Mouse (Mus musculus): ENCODE measurements around the gene Anapc11. TPM values are rescaled to one million over a fixed set of nuclear protein-coding genes. Genes with fewer than 3 reads are reported as not detected.

Gene Anapc11
- polyA plus RNA-seq, 1 experiment from 2014 or later = 212 TPM

- H3K27ac ChIP-seq (ENCODE audit: low read depth, low read length) = no peak overlapping the region
- no peak overlapping the region for H3K9ac ChIP-seq (ENCODE audit: low read depth, low read length)
- no peaks in the 10 kb centered on the region for H3K27me3 ChIP-seq (ENCODE audit: control insufficient read depth, insufficient read depth, low read length)
- H3K4me1 ChIP-seq (ENCODE audit: control insufficient read depth, insufficient read depth, low read length) = peaks cover 41% of the 10 kb centered on the region
- H3K4me3 ChIP-seq (ENCODE audit: low read length) = no peak overlapping the region
- no peak for ATAC-seq (ENCODE audit: low FRiP score, low TSS enrichment)
- no peak overlapping the region for H3K4me2 ChIP-seq (replicated peaks; ENCODE audit: low read depth, low read length)
- 84% methylated on average over 22 of the region's 22 CpGs for whole genome bisulfite sequencing
- no peaks in the 10 kb centered on the region for H3K9me3 ChIP-seq (ENCODE audit: control insufficient read depth, low read length)
- H3K36me3 ChIP-seq (ENCODE audit: control insufficient read depth, insufficient read depth, low read length) = peaks cover 34% of the 10 kb centered on the region
These were observed 29.5 kb downstream of the Anapc11 start for GRCm38 (mm10) chr11:120627468-120628300.

GRCm38 (mm10) chr11:120628601-120629340 lies 30.6 kb downstream of the Anapc11 start:
- WGBS = 94% methylated on average over 23 of the region's 23 CpGs
- Histone ChIP-seq H3K27ac (ENCODE audit: low read depth, low read length) (no peak overlapping the region), H3K9ac (ENCODE audit: low read depth, low read length) (no peak overlapping the region), H3K9me3 (ENCODE audit: control insufficient read depth, low read length) (no peaks in the 10 kb centered on the region), H3K36me3 (ENCODE audit: control insufficient read depth, insufficient read depth, low read length) (peaks cover 28% of the 10 kb centered on the region), H3K4me2 (replicated peaks; ENCODE audit: low read depth, low read length) (no peak overlapping the region), H3K27me3 (ENCODE audit: control insufficient read depth, insufficient read depth, low read length) (no peaks in the 10 kb centered on the region), H3K4me1 (ENCODE audit: control insufficient read depth, insufficient read depth, low read length) (peaks cover 41% of the 10 kb centered on the region), H3K4me3 (ENCODE audit: low read length) (no peak overlapping the region)
- no peak for ATAC-seq (ENCODE audit: low FRiP score, low TSS enrichment)

DNA sequence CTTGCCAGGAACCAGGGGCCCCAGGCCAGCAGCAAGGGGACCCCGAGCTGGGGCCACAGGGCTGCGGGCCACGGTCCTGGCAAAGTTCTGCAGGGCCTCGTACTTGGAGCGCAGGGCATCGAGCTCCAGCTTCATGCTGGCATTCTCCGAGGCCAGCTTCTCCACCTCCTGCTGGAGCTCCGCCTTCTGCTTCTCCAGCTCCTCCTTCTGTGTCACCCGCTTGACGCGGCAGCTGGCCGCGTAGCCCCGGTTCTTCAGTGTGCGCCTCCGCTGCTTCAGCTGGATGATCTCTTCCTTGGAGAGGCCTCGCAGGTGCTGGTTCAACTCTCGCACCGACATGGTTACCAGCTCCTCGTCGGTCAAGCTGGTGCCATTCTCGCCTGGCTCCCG lies 31.1 kb downstream of the Anapc11 start:
- 81% methylated on average over 23 of the region's 23 CpGs for WGBS
- peaks cover 39% of the 10 kb centered on the region for H3K4me1 ChIP-seq (ENCODE audit: control insufficient read depth, insufficient read depth, low read length)
- H3K27ac ChIP-seq (ENCODE audit: low read depth, low read length) = peak overlapping the region; percentile 53; the same call in 1 of the 2 replicates

GRCm38 (mm10) chr11:120629911-120630310 lies 31.7 kb downstream of the Anapc11 start:
- Histone ChIP-seq H3K4me1 (ENCODE audit: control insufficient read depth, insufficient read depth, low read length) (peaks cover 39% of the 10 kb centered on the region), H3K4me3 (ENCODE audit: low read length) (peak overlapping the region; percentile 9; the same call in 1 of the 2 replicates), H3K27ac (ENCODE audit: low read depth, low read length) (peak overlapping the region; percentile 76; the same call in 1 of the 2 replicates), H3K36me3 (ENCODE audit: control insufficient read depth, insufficient read depth, low read length) (peaks cover 28% of the 10 kb centered on the region), H3K4me2 (replicated peaks; ENCODE audit: low read depth, low read length) (peak overlapping the region; percentile 20), H3K27me3 (ENCODE audit: control insufficient read depth, insufficient read depth, low read length) (no peaks in the 10 kb centered on the region), H3K9me3 (ENCODE audit: control insufficient read depth, low read length) (no peaks in the 10 kb centered on the region), H3K9ac (ENCODE audit: low read depth, low read length) (peak overlapping the region; percentile 38)
- ATAC-seq (ENCODE audit: low FRiP score, low TSS enrichment) = no peak
- WGBS = 22% methylated on average over 7 of the region's 7 CpGs

More for the DNA sequence above, 31.1 kb downstream of the Anapc11 start:
- Histone ChIP-seq H3K4me2 (replicated peaks; ENCODE audit: low read depth, low read length) (no peak overlapping the region; the same call in 1 of the 2 replicates), H3K9ac (ENCODE audit: low read depth, low read length) (peak overlapping the region; percentile 38; the same call in 1 of the 2 replicates), H3K4me3 (ENCODE audit: low read length) (peak overlapping the region; percentile 9; the same call in 1 of the 2 replicates), H3K27me3 (ENCODE audit: control insufficient read depth, insufficient read depth, low read length) (no peaks in the 10 kb centered on the region), H3K36me3 (ENCODE audit: control insufficient read depth, insufficient read depth, low read length) (peaks cover 28% of the 10 kb centered on the region), H3K9me3 (ENCODE audit: control insufficient read depth, low read length) (no peaks in the 10 kb centered on the region)
- ATAC-seq (ENCODE audit: low FRiP score, low TSS enrichment) = no peak

GRCm38 (mm10) chr11:120630401-120630871 lies 32.2 kb downstream of the Anapc11 start:
- Histone ChIP-seq H3K27me3 (ENCODE audit: control insufficient read depth, insufficient read depth, low read length) (no peaks in the 10 kb centered on the region), H3K4me1 (ENCODE audit: control insufficient read depth, insufficient read depth, low read length) (peaks cover 35% of the 10 kb centered on the region), H3K9me3 (ENCODE audit: control insufficient read depth, low read length) (no peaks in the 10 kb centered on the region), H3K4me2 (replicated peaks; ENCODE audit: low read depth, low read length) (peak overlapping the region; percentile 20), H3K36me3 (ENCODE audit: control insufficient read depth, insufficient read depth, low read length) (peaks cover 28% of the 10 kb centered on the region), H3K9ac (ENCODE audit: low read depth, low read length) (peak overlapping the region; percentile 38; the same call in 1 of the 2 replicates), H3K4me3 (ENCODE audit: low read length) (no peak overlapping the region; the same call in 1 of the 2 replicates), H3K27ac (ENCODE audit: low read depth, low read length) (peak overlapping the region; percentile 76)
- no peak for ATAC-seq (ENCODE audit: low FRiP score, low TSS enrichment)
- 22% methylated on average over 5 of the region's 5 CpGs for WGBS

- H3K36me3 ChIP-seq (ENCODE audit: control insufficient read depth, insufficient read depth, low read length) = peaks cover 28% of the 10 kb centered on the region
- no peaks in the 10 kb centered on the region for H3K9me3 ChIP-seq (ENCODE audit: control insufficient read depth, low read length)
- peaks cover 33% of the 10 kb centered on the region for H3K4me1 ChIP-seq (ENCODE audit: control insufficient read depth, insufficient read depth, low read length)
- peak overlapping the region; percentile 38; the same call in 1 of the 2 replicates for H3K9ac ChIP-seq (ENCODE audit: low read depth, low read length)
- H3K27ac ChIP-seq (ENCODE audit: low read depth, low read length) = peak overlapping the region; percentile 88
- H3K4me3 ChIP-seq (ENCODE audit: low read length) = peak overlapping the region; percentile 98; the same call in 1 of the 2 replicates
- H3K27me3 ChIP-seq (ENCODE audit: control insufficient read depth, insufficient read depth, low read length) = no peaks in the 10 kb centered on the region
- ATAC-seq (ENCODE audit: low FRiP score, low TSS enrichment) = no peak
- peak overlapping the region; percentile 61 for H3K4me2 ChIP-seq (replicated peaks; ENCODE audit: low read depth, low read length)
- 22% methylated on average over 7 of the region's 7 CpGs for WGBS
These were observed 32.9 kb downstream of the Anapc11 start for GRCm38 (mm10) chr11:120630881-120631725.

DNA sequence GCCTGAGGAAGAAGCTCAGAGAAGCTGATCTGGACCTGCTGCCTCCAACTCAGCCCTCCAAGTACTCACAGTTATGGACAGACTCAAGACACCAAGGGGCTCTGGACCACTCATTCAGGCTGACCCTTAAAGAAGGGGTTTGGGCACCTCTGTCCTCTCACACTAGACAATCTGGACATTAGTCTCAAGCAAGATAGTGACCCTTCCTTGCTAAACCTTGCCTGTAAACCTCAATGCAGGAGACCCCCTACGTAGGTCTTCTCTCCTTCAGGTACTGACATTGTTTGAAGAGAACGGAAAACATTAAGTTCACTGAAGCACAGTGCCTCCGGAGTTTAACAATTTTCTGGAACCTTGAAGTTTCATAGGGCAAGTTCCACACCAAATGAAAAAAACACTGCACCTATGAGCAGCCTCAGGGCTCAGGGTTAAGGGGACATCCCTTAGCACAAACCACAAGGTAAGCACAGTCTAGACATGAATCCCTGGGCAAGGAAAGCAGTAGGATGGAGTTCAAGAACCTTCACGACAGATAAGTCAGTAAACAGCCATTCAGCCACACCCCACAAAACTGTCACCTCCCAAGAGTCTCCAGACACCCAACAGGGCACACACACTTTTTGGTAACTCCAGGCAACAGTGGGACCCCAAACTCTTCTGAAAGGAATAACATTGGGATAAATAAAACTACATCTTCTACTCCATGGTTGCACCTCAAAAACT lies 33.7 kb downstream of the Anapc11 start:
- WGBS = 45% methylated on average over 4 of the region's 4 CpGs
- peak overlapping the region; percentile 88; the same call in 1 of the 2 replicates for H3K27ac ChIP-seq (ENCODE audit: low read depth, low read length)

More for the DNA sequence above, 33.7 kb downstream of the Anapc11 start:
- peak overlapping the region; percentile 61 for H3K4me2 ChIP-seq (replicated peaks; ENCODE audit: low read depth, low read length)
- H3K36me3 ChIP-seq (ENCODE audit: control insufficient read depth, insufficient read depth, low read length) = peaks cover 22% of the 10 kb centered on the region
- H3K4me1 ChIP-seq (ENCODE audit: control insufficient read depth, insufficient read depth, low read length) = peaks cover 33% of the 10 kb centered on the region
- peak overlapping the region; percentile 98 for H3K4me3 ChIP-seq (ENCODE audit: low read length)
- no peak for ATAC-seq (ENCODE audit: low FRiP score, low TSS enrichment)
- H3K9ac ChIP-seq (ENCODE audit: low read depth, low read length) = peak overlapping the region; percentile 95
- no peaks in the 10 kb centered on the region for H3K27me3 ChIP-seq (ENCODE audit: control insufficient read depth, insufficient read depth, low read length)
- no peaks in the 10 kb centered on the region for H3K9me3 ChIP-seq (ENCODE audit: control insufficient read depth, low read length)
